Mouse (Mus musculus) intestine, embryonic 14.5 days (tissue): Measurements from ENCODE around the gene Rassf8. TPM values are rescaled to one million over a fixed set of nuclear protein-coding genes. Genes with fewer than 3 reads are reported as not detected.

ENCODE experiments used
- ATAC-seq: fragments of 200-750 bp; cut with Nextera tagmentation; replicated peaks from 2 replicates; pipeline ENCODE4 v1.8.0; 2017; ENCODE audit warnings: low read depth, moderate number of reproducible peaks, moderate TSS enrichment, moderate library complexity; ENCODE audit not compliant: low FRiP score, low TSS enrichment
- DNase-seq: peaks from one replicate; pipeline ENCODE4 v3.0.0-alpha.2; 2018; ENCODE audit warnings: low spot score
- H3K27ac ChIP-seq: fragments of 300-500 bp; sonication (generic); 2 replicates; pipeline ENCODE4 v1.5.1; 2014; ENCODE audit warnings: low read depth, mild to moderate bottlenecking, control low read depth
- H3K27me3 ChIP-seq: fragments of 300-500 bp; sonication (generic); replicated peaks from 2 replicates; pipeline ENCODE4 v1.6.1; 2014; ENCODE audit warnings: low read length, control low read depth; ENCODE audit not compliant: control insufficient read depth, insufficient read depth
- H3K36me3 ChIP-seq: fragments of 300-500 bp; sonication (generic); 2 replicates; pipeline ENCODE4 v1.6.1; 2014; ENCODE audit warnings: low read length, control low read depth; ENCODE audit not compliant: control insufficient read depth, insufficient read depth
- H3K4me1 ChIP-seq: fragments of 300-500 bp; sonication (generic); replicated peaks from 2 replicates; pipeline ENCODE4 v1.6.1; 2014; ENCODE audit warnings: low read length, control low read depth, mixed read lengths; ENCODE audit not compliant: control insufficient read depth, insufficient read depth
- H3K4me2 ChIP-seq: fragments of 300-500 bp; sonication (generic); 2 replicates; pipeline ENCODE4 v1.6.1; 2014; ENCODE audit warnings: low read length
- H3K4me3 ChIP-seq: fragments of 300-500 bp; sonication (generic); 2 replicates; pipeline ENCODE4 v1.5.1; 2014; ENCODE audit warnings: low read depth, low read length, control low read depth, mixed read lengths
- H3K9ac ChIP-seq: fragments of 300-500 bp; sonication (generic); 2 replicates; pipeline ENCODE4 v1.6.1; 2014; ENCODE audit warnings: mild to moderate bottlenecking, low read length
- H3K9me3 ChIP-seq: fragments of 300-500 bp; sonication (generic); 2 replicates; pipeline ENCODE4 v1.6.1; 2016; ENCODE audit warnings: low read length, control low read depth; ENCODE audit not compliant: control insufficient read depth
- WGBS: fragments of 180-500 bp; shearing (Covaris S2); extraction: QIAGEN DNeasy Blood & Tissue Kit; methylation state at CpG from one replicate; pipeline ENCODE4 v1.1.7; 2014; 5-methylcytosine and 5-hydroxymethylcytosine counted together
- polyA plus RNA-seq: library from polyadenylated mRNA; unstranded; fragments of >200 nt; fragmentation: Nextera tagmentation; extraction: Ambion mirVana; gene quantifications from 2 replicates; pipeline ENCODE4 v1.2.1, GENCODE M21; 2014

Rassf8 gene
- polyA plus RNA-seq, 1 experiment from 2014 or later = 9.1 TPM

- WGBS = 90% methylated on average over 6 of the region's 6 CpGs
- Histone ChIP-seq H3K4me3 (no peak overlapping the region), H3K27ac (no peak overlapping the region), H3K9me3 (no peaks in the 10 kb centered on the region), H3K4me1 (0 out of 2 replicates have a peak, but pooled peaks cover under 1% of the 10 kb centered on the region), H3K27me3 (no peaks in the 10 kb centered on the region), H3K4me2 (no peak overlapping the region), H3K9ac (no peak overlapping the region), H3K36me3 (peaks cover 18% of the 10 kb centered on the region; the same call in 1 of the 2 replicates)
- no peak for DNase-seq
- no peak for ATAC-seq
Measured at GRCm38 (mm10) chr6:145810015-145810414, 63.5 kb downstream of the Rassf8 start.

GRCm38 (mm10) chr6:145811174-145811573 is 64.6 kb downstream of the Rassf8 start:
- WGBS = 81% methylated on average over 1 of the region's 1 CpGs
- H3K9ac ChIP-seq = no peak overlapping the region
- no peak overlapping the region for H3K4me2 ChIP-seq
- H3K27me3 ChIP-seq = no peaks in the 10 kb centered on the region
- 0 out of 2 replicates have a peak, but pooled peaks cover 3% of the 10 kb centered on the region for H3K4me1 ChIP-seq
- ATAC-seq = no peak
- H3K27ac ChIP-seq = no peak overlapping the region
- no peaks in the 10 kb centered on the region for H3K9me3 ChIP-seq
- DNase-seq = no peak
- no peak overlapping the region for H3K4me3 ChIP-seq
- peaks cover 26% of the 10 kb centered on the region; the same call in 1 of the 2 replicates for H3K36me3 ChIP-seq

- DNase-seq (no peak), ATAC-seq (no peak)
- H3K9ac ChIP-seq = no peak overlapping the region
Measured at GRCm38 (mm10) chr6:145815200-145815599, 68.7 kb downstream of the Rassf8 start.

GRCm38 (mm10) chr6:145819151-145819550 is 72.6 kb downstream of the Rassf8 start:
- H3K27ac ChIP-seq = no peak overlapping the region
- no peak overlapping the region for H3K4me2 ChIP-seq
- 83% methylated on average over 9 of the region's 9 CpGs for WGBS
- H3K27me3 ChIP-seq = no peaks in the 10 kb centered on the region
- H3K4me3 ChIP-seq = no peak overlapping the region
- ATAC-seq = no peak
- H3K9me3 ChIP-seq = no peaks in the 10 kb centered on the region
- no peak for DNase-seq
- peaks cover 30% of the 10 kb centered on the region; the same call in 1 of the 2 replicates for H3K36me3 ChIP-seq
- no peak overlapping the region for H3K9ac ChIP-seq
- 0 out of 2 replicates have a peak, but pooled peaks cover 3% of the 10 kb centered on the region for H3K4me1 ChIP-seq

More at GRCm38 (mm10) chr6:145815200-145815599, 68.7 kb downstream of the Rassf8 start:
- Histone ChIP-seq H3K27me3 (no peaks in the 10 kb centered on the region), H3K4me2 (no peak overlapping the region), H3K36me3 (peaks cover 36% of the 10 kb centered on the region; the same call in 1 of the 2 replicates), H3K27ac (no peak overlapping the region), H3K4me1 (0 out of 2 replicates have a peak, but pooled peaks cover 3% of the 10 kb centered on the region), H3K9me3 (no peaks in the 10 kb centered on the region), H3K4me3 (no peak overlapping the region)
- 44% methylated on average over 15 of the region's 15 CpGs for WGBS

- H3K27me3 ChIP-seq = no peaks in the 10 kb centered on the region
- 84% methylated on average over 5 of the region's 5 CpGs for WGBS
Measured at GRCm38 (mm10) chr6:145822218-145822617, 75.7 kb downstream of the Rassf8 start.

GRCm38 (mm10) chr6:145823103-145823502 is 76.6 kb downstream of the Rassf8 start:
- 65% methylated on average over 6 of the region's 6 CpGs for WGBS
- no peak overlapping the region for H3K9ac ChIP-seq
- H3K9me3 ChIP-seq = no peaks in the 10 kb centered on the region; the same call in 1 of the 2 replicates
- no peaks in the 10 kb centered on the region for H3K4me1 ChIP-seq
- H3K4me2 ChIP-seq = no peak overlapping the region
- no peak for DNase-seq
- ATAC-seq = peak; percentile 42; the same call in 1 of the 2 replicates
- peaks cover 5% of the 10 kb centered on the region; the same call in 1 of the 2 replicates for H3K36me3 ChIP-seq
- no peak overlapping the region for H3K27ac ChIP-seq
- no peak overlapping the region for H3K4me3 ChIP-seq
- no peaks in the 10 kb centered on the region for H3K27me3 ChIP-seq

More at GRCm38 (mm10) chr6:145822218-145822617, 75.7 kb downstream of the Rassf8 start:
- H3K36me3 ChIP-seq = peaks cover 12% of the 10 kb centered on the region; the same call in 1 of the 2 replicates
- no peaks in the 10 kb centered on the region for H3K4me1 ChIP-seq
- H3K9me3 ChIP-seq = no peaks in the 10 kb centered on the region; the same call in 1 of the 2 replicates
- DNase-seq (no peak), ATAC-seq (no peak)
- H3K4me2 ChIP-seq = no peak overlapping the region
- H3K27ac ChIP-seq = no peak overlapping the region
- no peak overlapping the region for H3K4me3 ChIP-seq
- no peak overlapping the region for H3K9ac ChIP-seq

- no peak for ATAC-seq
Measured at GRCm38 (mm10) chr6:145823588-145824234, 77.2 kb downstream of the Rassf8 start.

GRCm38 (mm10) chr6:145826305-145826704 is 79.8 kb downstream of the Rassf8 start:
- H3K27me3 ChIP-seq = no peaks in the 10 kb centered on the region
- H3K27ac ChIP-seq = no peak overlapping the region
- H3K4me2 ChIP-seq = no peak overlapping the region
- H3K4me3 ChIP-seq = no peak overlapping the region
- H3K9ac ChIP-seq = no peak overlapping the region
- H3K9me3 ChIP-seq = no peaks in the 10 kb centered on the region; the same call in 1 of the 2 replicates
- WGBS = 92% methylated on average over 4 of the region's 4 CpGs
- ATAC-seq (no peak), DNase-seq (no peak)
- H3K36me3 ChIP-seq = no peaks in the 10 kb centered on the region; the same call in 1 of the 2 replicates
- H3K4me1 ChIP-seq = no peaks in the 10 kb centered on the region

More at GRCm38 (mm10) chr6:145823588-145824234, 77.2 kb downstream of the Rassf8 start:
- Histone ChIP-seq H3K9ac (no peak overlapping the region), H3K27ac (no peak overlapping the region), H3K4me1 (no peaks in the 10 kb centered on the region), H3K4me3 (no peak overlapping the region), H3K4me2 (no peak overlapping the region), H3K9me3 (no peaks in the 10 kb centered on the region; the same call in 1 of the 2 replicates), H3K36me3 (peaks cover 5% of the 10 kb centered on the region; the same call in 1 of the 2 replicates), H3K27me3 (no peaks in the 10 kb centered on the region)
- WGBS = 43% methylated on average over 5 of the region's 5 CpGs
- no peak for DNase-seq
